Mouse (Mus musculus) left cerebral cortex, adult 2 months (tissue): ENCODE measurements around the gene Aktip. TPM values are rescaled to one million over a fixed set of nuclear protein-coding genes. Genes with fewer than 3 reads are reported as not detected.

Experiments
- DNase-seq, 2 experiments: peaks; one replicate each; pipeline ENCODE4 v3.0.0; 2021 to 2022; ENCODE audit warnings: low spot score in 2 of 2, mixed read lengths in 1 of 2; ENCODE audit errors: extremely low spot score in 1 of 2
- H3K27ac ChIP-seq: fragments of 200-600 bp; 2 replicates; pipeline ENCODE4 v1.8.1; 2022
- H3K4me3 ChIP-seq: fragments of 200-600 bp; 2 replicates; pipeline ENCODE4 v1.8.1; 2022
- CTCF ChIP-seq: fragments of 200-600 bp; IDR thresholded peaks from 2 replicates; pipeline ENCODE4 v1.8.1; 2022; ENCODE audit warnings: antibody characterized with exemption, mild to moderate bottlenecking, moderate library complexity
- intact Hi-C: fragments of 180-260 bp; cut with DNase I; formaldehyde crosslinking; loops from one replicate; pipeline ENCODE4 v1.15.1; 2025
- long read RNA-seq, 2 experiments: library from polyadenylated mRNA; stranded (forward); transcript quantifications; one replicate each; pipeline ENCODE4 v2.0.0; 2021; ENCODE audit warnings: borderline mapping rate in 2 of 2
- total RNA-seq, 2 experiments: library from RNA; stranded (reverse); gene quantifications; 2 replicates each; pipeline ENCODE4 v1.2.3; 2021

Aktip gene
- total RNA-seq: 100 to 1,000 TPM; 120 to 121 TPM
- long read RNA-seq, experiment 1, transcript Aktip-201 (10 exons, 1,171 nt): minor isoform, 43 of 202 reads
- long read RNA-seq, experiment 1, transcript Aktip-205 (10 exons, 2,079 nt): major isoform, 108 of 202 reads
- long read RNA-seq, experiment 1, transcript Aktip-202 (11 exons, 2,200 nt): minor isoform, 5 of 202 reads
- long read RNA-seq, experiment 1, partial matches to known transcripts: 1 of 202 reads
- long read RNA-seq, experiment 1, other reads (novel, unspliced or antisense): 45 of 202 reads
- long read RNA-seq, experiment 2, transcript Aktip-201 (10 exons, 1,171 nt): minor isoform, 39 of 144 reads
- long read RNA-seq, experiment 2, transcript Aktip-205 (10 exons, 2,079 nt): major isoform, 70 of 144 reads
- long read RNA-seq, experiment 2, partial matches to known transcripts: 4 of 144 reads
- long read RNA-seq, experiment 2, other reads (novel, unspliced or antisense): 27 of 144 reads

- intact Hi-C loops: loop anchor here (10.0 kb wide), 2 partner anchors 285 to 1165 kb away; no protein-coding TSS in a partner anchor
- DNase-seq: no peak
- no peak within 1 kb of the TSS for H3K4me3 ChIP-seq
Observed at GRCm38 (mm10) chr8:91199876-91200275, at the start of gene Aktip. Gene Aktip (minus strand): TSS chr8:91199976.

GRCm38 (mm10) chr8:91245821-91246454 is 46.2 kb upstream of the Aktip start:
- intact Hi-C loops: no loop called here
- no peak for TF ChIP-seq CTCF
- DNase-seq: no peak
- H3K4me3 ChIP-seq: no peak overlapping the region
- H3K27ac ChIP-seq: no peak overlapping the region

More at GRCm38 (mm10) chr8:91199876-91200275, at the start of gene Aktip:
- no peak for TF ChIP-seq CTCF
- no peak within 1 kb of the TSS for H3K27ac ChIP-seq

- Histone ChIP-seq H3K4me3 (no peak overlapping the region), H3K27ac (no peak overlapping the region)
- TF ChIP-seq CTCF: no peak
- no peak for DNase-seq
- intact Hi-C loops: no loop called here
Observed at GRCm38 (mm10) chr8:91242721-91243120, 42.9 kb upstream of the Aktip start.

GRCm38 (mm10) chr8:91241873-91242519 is 42.2 kb upstream of the Aktip start:
- TF ChIP-seq CTCF: no peak
- no peak overlapping the region for H3K27ac ChIP-seq
- intact Hi-C loops: no loop called here
- no peak overlapping the region for H3K4me3 ChIP-seq
- DNase-seq: no peak

- no peak overlapping the region for H3K4me3 ChIP-seq
- no peak for DNase-seq
- no peak for TF ChIP-seq CTCF
- no peak overlapping the region for H3K27ac ChIP-seq
- intact Hi-C loops: no loop called here
Observed at GRCm38 (mm10) chr8:91241371-91241770, 41.6 kb upstream of the Aktip start.

- no peak overlapping the region for H3K4me3 ChIP-seq
- no peak overlapping the region for H3K27ac ChIP-seq
- DNase-seq: no peak
- no peak for TF ChIP-seq CTCF
- intact Hi-C loops: no loop called here
Observed at GRCm38 (mm10) chr8:91237191-91237590, 37.4 kb upstream of the Aktip start.

GRCm38 (mm10) chr8:91234097-91234496 is 34.3 kb upstream of the Aktip start:
- Histone ChIP-seq H3K4me3 (no peak overlapping the region), H3K27ac (no peak overlapping the region)
- DNase-seq: no peak
- intact Hi-C loops: no loop called here
- TF ChIP-seq CTCF: no peak

GRCm38 (mm10) chr8:91227421-91227841 is 27.7 kb upstream of the Aktip start:
- no peak for DNase-seq
- TF ChIP-seq CTCF: no peak
- Histone ChIP-seq H3K27ac (no peak overlapping the region), H3K4me3 (no peak overlapping the region)
- intact Hi-C loops: no loop called here

GRCm38 (mm10) chr8:91224227-91224626 is 24.5 kb upstream of the Aktip start:
- Histone ChIP-seq H3K4me3 (no peak overlapping the region), H3K27ac (no peak overlapping the region)
- intact Hi-C loops: no loop called here
- DNase-seq: no peak
- TF ChIP-seq CTCF: no peak

- no peak for DNase-seq
- Histone ChIP-seq H3K27ac (no peak overlapping the region), H3K4me3 (no peak overlapping the region)
- intact Hi-C loops: no loop called here
- TF ChIP-seq CTCF: no peak
Observed at GRCm38 (mm10) chr8:91221841-91222240, 22.1 kb upstream of the Aktip start.

GRCm38 (mm10) chr8:91218271-91218670 is 18.5 kb upstream of the Aktip start:
- DNase-seq: no peak
- no peak for TF ChIP-seq CTCF
- H3K4me3 ChIP-seq: no peak overlapping the region
- H3K27ac ChIP-seq: peak overlapping the region; percentile 49
- intact Hi-C loops: no loop called here
